Mouse (Mus musculus) embryonic facial prominence, embryonic 11.5 days (tissue): Measurements from ENCODE around the gene Fbxl2. TPM values are rescaled to one million over a fixed set of nuclear protein-coding genes. Genes with fewer than 3 reads are reported as not detected.

ENCODE experiments used
- ATAC-seq: fragments of 200-750 bp; cut with Nextera tagmentation; replicated peaks from 2 replicates; pipeline ENCODE4 v1.8.0; 2017; ENCODE audit warnings: low read depth; ENCODE audit not compliant: insufficient number of reproducible peaks, low FRiP score, low TSS enrichment
- DNase-seq: peaks from one replicate; pipeline ENCODE4 v3.0.0-alpha.2; 2015; ENCODE audit warnings: low spot score
- H3K27ac ChIP-seq: fragments of 300-500 bp; sonication (generic); replicated peaks from 2 replicates; pipeline ENCODE4 v1.5.1; 2014; ENCODE audit warnings: mild to moderate bottlenecking, low read depth, low read length, control low read depth
- H3K27me3 ChIP-seq: fragments of 300-500 bp; sonication (generic); 2 replicates; pipeline ENCODE4 v1.6.1; 2014; ENCODE audit warnings: mild to moderate bottlenecking, low read length, moderate library complexity, mixed read lengths; ENCODE audit not compliant: control insufficient read depth, insufficient read depth
- H3K36me3 ChIP-seq: fragments of 300-500 bp; sonication (generic); replicated peaks from 2 replicates; pipeline ENCODE4 v1.6.1; 2014; ENCODE audit warnings: low read depth, mild to moderate bottlenecking, low read length, moderate library complexity, mixed read lengths; ENCODE audit not compliant: control insufficient read depth, insufficient read depth
- H3K4me1 ChIP-seq: fragments of 300-500 bp; sonication (generic); 2 replicates; pipeline ENCODE4 v1.6.1; 2014; ENCODE audit warnings: low read length, mixed read lengths; ENCODE audit not compliant: control insufficient read depth, insufficient read depth
- H3K4me2 ChIP-seq: fragments of 300-500 bp; sonication (generic); 2 replicates; pipeline ENCODE4 v1.6.1; 2014; ENCODE audit warnings: low read depth, mild to moderate bottlenecking, control low read depth, low read length, moderate library complexity
- H3K4me3 ChIP-seq: fragments of 300-500 bp; sonication (generic); 2 replicates; pipeline ENCODE4 v1.5.1; 2014; ENCODE audit warnings: low read depth, low read length, control low read depth
- H3K9ac ChIP-seq: fragments of 300-500 bp; sonication (generic); replicated peaks from 2 replicates; pipeline ENCODE4 v1.6.1; 2014; ENCODE audit warnings: mild to moderate bottlenecking, control low read depth, low read length
- H3K9me3 ChIP-seq: fragments of 300-500 bp; sonication (generic); replicated peaks from 2 replicates; pipeline ENCODE4 v1.6.1; 2016; ENCODE audit warnings: mild to moderate bottlenecking, low read length, inconsistent platforms, mixed read lengths; ENCODE audit not compliant: control insufficient read depth
- WGBS: fragments of 180-500 bp; shearing (Covaris S2); extraction: QIAGEN DNeasy Blood & Tissue Kit; methylation state at CpG from one replicate; pipeline ENCODE4 v1.1.7; 2014; 5-methylcytosine and 5-hydroxymethylcytosine counted together
- polyA plus RNA-seq: library from polyadenylated mRNA; unstranded; fragments of >200 nt; fragmentation: Nextera tagmentation; extraction: Ambion mirVana; gene quantifications from 2 replicates; pipeline ENCODE4 v1.2.1, GENCODE M21; 2014

Fbxl2 gene
- polyA plus RNA-seq, 1 experiment from 2014 or later, result 8.1 TPM

GRCm38 (mm10) chr9:113928591-113928990 lies 117.4 kb downstream of the Fbxl2 start:
- no peak overlapping the region for H3K27ac ChIP-seq
- H3K27me3 ChIP-seq, result no peaks in the 10 kb centered on the region
- no peak overlapping the region for H3K9ac ChIP-seq
- no peak overlapping the region for H3K4me2 ChIP-seq
- ATAC-seq, result no peak
- WGBS, result 90% methylated on average over 4 of the region's 4 CpGs
- H3K9me3 ChIP-seq, result no peaks in the 10 kb centered on the region
- H3K4me1 ChIP-seq, result no peaks in the 10 kb centered on the region
- H3K4me3 ChIP-seq, result no peak overlapping the region
- no peak for DNase-seq
- H3K36me3 ChIP-seq, result no peaks in the 10 kb centered on the region

DNA sequence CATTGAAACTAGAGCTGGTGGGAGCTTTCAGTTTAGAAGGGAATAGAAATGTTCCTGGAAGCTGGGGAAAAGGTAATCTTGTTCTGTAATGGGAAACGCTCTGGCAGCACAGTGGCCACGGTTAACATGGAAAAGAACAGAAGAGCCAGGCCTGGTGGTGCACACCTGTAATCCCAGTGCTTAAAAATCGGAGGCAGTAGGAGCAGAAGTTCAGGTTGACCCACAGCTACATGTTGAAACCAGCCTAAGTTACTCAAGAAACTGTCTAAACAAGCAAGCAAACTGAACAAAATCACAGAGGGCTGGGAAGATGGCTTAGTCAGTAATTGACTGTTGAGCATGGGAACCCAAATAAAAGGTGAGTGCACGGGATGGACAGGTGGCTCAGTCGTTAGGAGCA lies 121.1 kb downstream of the Fbxl2 start:
- no peaks in the 10 kb centered on the region for H3K9me3 ChIP-seq
- DNase-seq, result no peak
- no peak overlapping the region for H3K4me2 ChIP-seq
- no peaks in the 10 kb centered on the region for H3K27me3 ChIP-seq
- H3K36me3 ChIP-seq, result no peaks in the 10 kb centered on the region
- 83% methylated on average over 5 of the region's 5 CpGs for whole genome bisulfite sequencing
- no peak overlapping the region for H3K4me3 ChIP-seq
- H3K4me1 ChIP-seq, result no peaks in the 10 kb centered on the region
- no peak for ATAC-seq
- no peak overlapping the region for H3K9ac ChIP-seq
- no peak overlapping the region for H3K27ac ChIP-seq

GRCm38 (mm10) chr9:113922677-113923076 lies 123.3 kb downstream of the Fbxl2 start:
- no peaks in the 10 kb centered on the region for H3K9me3 ChIP-seq
- H3K27ac ChIP-seq, result no peak overlapping the region
- H3K36me3 ChIP-seq, result no peaks in the 10 kb centered on the region
- no peaks in the 10 kb centered on the region for H3K4me1 ChIP-seq
- H3K27me3 ChIP-seq, result no peaks in the 10 kb centered on the region
- no peak overlapping the region for H3K4me2 ChIP-seq
- no peak overlapping the region for H3K9ac ChIP-seq
- ATAC-seq (no peak), DNase-seq (no peak)
- H3K4me3 ChIP-seq, result no peak overlapping the region
- WGBS, result 93% methylated on average over 5 of the region's 5 CpGs

- H3K4me3 ChIP-seq, result no peak overlapping the region
- no peak overlapping the region for H3K4me2 ChIP-seq
- H3K36me3 ChIP-seq, result no peaks in the 10 kb centered on the region; the same call in 1 of the 2 replicates
- no peaks in the 10 kb centered on the region for H3K9me3 ChIP-seq
- no peak for DNase-seq
- H3K27ac ChIP-seq, result no peak overlapping the region
- no peaks in the 10 kb centered on the region for H3K27me3 ChIP-seq
- no peak overlapping the region for H3K9ac ChIP-seq
- ATAC-seq, result no peak
- H3K4me1 ChIP-seq, result no peaks in the 10 kb centered on the region
- WGBS, result 95% methylated on average over 5 of the region's 5 CpGs
Measured at GRCm38 (mm10) chr9:113915789-113916188, 130.2 kb downstream of the Fbxl2 start.

Other genes with a start within 250 kb of the Fbxl2 start
- gene Ubp1, start 115.3 kb downstream of the Fbxl2 start, polyA plus RNA-seq, result 40.6 and 43.2 TPM in 2 replicates
- gene Susd5, start 10.9 kb upstream of the Fbxl2 start, polyA plus RNA-seq, result 0.81 and 1.2 TPM in 2 replicates